Mouse (Mus musculus): Measurements from ENCODE around the gene Ptprt.

DNA sequence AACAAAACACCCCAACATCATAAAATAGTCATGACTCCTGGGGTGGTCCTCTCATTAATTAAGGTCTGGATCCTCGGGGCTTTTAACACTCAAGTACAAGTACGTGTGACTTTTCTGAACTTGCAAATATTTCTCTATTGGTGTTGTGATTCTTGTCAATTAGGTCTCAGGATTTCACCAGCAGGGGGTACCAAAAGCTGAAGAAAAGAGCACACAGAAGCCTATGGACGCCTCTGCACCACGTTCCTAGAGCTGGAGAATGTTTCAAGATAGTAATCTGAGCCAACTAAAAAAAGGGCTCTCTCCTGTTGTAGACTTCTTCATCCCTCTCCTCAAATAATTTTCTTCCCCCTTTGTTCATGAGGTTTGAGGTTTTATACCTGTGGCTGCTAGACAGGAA, 1000.1 kb downstream of the Ptprt start:
- TF ChIP-seq CTCF (IDR thresholded peaks at IDR 0.05; ENCODE audit: low read depth, low read length) = 0 out of 2 replicates have a peak, but pooled peaks have one; percentile 17
- no peak for TF ChIP-seq POLR2A (IDR thresholded peaks at IDR 0.05; ENCODE audit: extremely low read depth, insufficient read depth, low read length)
